Mouse (Mus musculus): ENCODE results near the gene Nsun2. TPM values are rescaled to one million over a fixed set of nuclear protein-coding genes. Genes with fewer than 3 reads are reported as not detected.

Nsun2 gene
- polyA plus RNA-seq, 1 experiment: 28.7 TPM

DNA sequence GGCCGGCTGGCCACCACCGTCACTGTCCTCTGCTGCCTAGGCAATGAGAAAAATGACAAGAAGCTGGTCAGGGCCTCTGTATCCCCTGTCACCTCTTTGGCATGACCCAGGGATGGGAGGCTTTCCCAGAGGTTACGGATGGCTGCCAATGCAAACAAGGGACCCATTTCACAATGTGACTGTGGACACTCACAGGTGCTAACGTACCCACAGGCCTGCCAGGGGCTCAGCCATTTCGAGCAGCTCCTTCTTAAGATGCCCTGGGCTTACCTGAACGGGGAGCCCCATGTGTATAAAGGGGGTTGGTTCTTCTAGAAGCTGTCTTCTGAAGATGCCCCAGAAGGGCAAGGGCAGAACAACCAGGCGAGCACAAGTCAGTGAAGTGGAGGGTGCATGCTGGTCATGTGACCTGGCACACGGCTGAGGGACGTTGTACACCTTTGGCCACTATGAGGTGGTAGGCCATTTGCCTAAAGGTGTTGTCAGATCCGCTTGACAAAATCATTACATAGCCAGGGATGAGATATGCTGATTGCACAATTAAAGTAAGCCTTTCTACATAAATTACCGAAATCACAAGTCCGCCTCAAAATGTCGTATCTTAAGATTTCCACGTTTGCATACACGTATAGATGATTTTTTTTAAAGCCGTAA is 43.8 kb downstream of the Nsun2 start:
- Histone ChIP-seq H3K4me3 (replicated peaks; ENCODE audit: extremely low read depth, low read depth, low read length) (no peak overlapping the region), H3K4me1 (ENCODE audit: control insufficient read depth, insufficient read depth, low read length) (no peaks in the 10 kb centered on the region)
- 82% methylated on average over 16 of the region's 16 CpGs for WGBS
- no peak for TF ChIP-seq POLR2A (IDR thresholded peaks at IDR 0.05; ENCODE audit: borderline replicate concordance, extremely low read depth, low read depth, low read length)
- no peak for TF ChIP-seq CTCF (IDR thresholded peaks at IDR 0.05; ENCODE audit: insufficient read depth, low read length)
- no peak for DNase-seq

DNA sequence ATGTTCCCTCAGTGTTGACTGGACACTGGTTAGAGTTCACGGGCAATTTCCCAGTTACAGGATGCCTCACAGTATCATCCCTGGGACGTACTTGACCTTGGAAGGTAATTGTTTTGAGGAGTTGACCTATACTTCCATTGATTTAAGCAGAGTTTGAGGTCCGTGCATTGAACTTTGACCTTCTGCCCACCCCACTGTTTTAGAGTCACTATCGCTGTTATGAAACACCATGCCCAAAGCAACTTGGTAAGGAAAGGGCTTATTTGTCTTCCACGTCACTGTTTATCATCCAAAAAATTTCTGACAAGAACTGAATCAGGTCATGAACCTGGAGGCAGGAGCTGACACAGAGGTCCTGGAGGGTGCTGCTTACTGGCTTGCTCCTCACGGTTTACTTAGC is 48.9 kb downstream of the Nsun2 start:
- WGBS: 86% methylated on average over 6 of the region's 6 CpGs
- DNase-seq: no peak
- Histone ChIP-seq H3K4me3 (replicated peaks; ENCODE audit: extremely low read depth, low read depth, low read length) (no peak overlapping the region), H3K4me1 (ENCODE audit: control insufficient read depth, insufficient read depth, low read length) (no peaks in the 10 kb centered on the region)
- TF ChIP-seq CTCF (IDR thresholded peaks at IDR 0.05; ENCODE audit: insufficient read depth, low read length) (no peak), POLR2A (IDR thresholded peaks at IDR 0.05; ENCODE audit: borderline replicate concordance, extremely low read depth, low read depth, low read length) (no peak)

- no peak for DNase-seq
- WGBS: 90% methylated on average over 6 of the region's 6 CpGs
- Histone ChIP-seq H3K4me1 (ENCODE audit: control insufficient read depth, insufficient read depth, low read length) (no peaks in the 10 kb centered on the region), H3K4me3 (replicated peaks; ENCODE audit: extremely low read depth, low read depth, low read length) (no peak overlapping the region)
- no peak for TF ChIP-seq CTCF (IDR thresholded peaks at IDR 0.05; ENCODE audit: insufficient read depth, low read length)
- TF ChIP-seq POLR2A (IDR thresholded peaks at IDR 0.05; ENCODE audit: borderline replicate concordance, extremely low read depth, low read depth, low read length): no peak
Observed at GRCm38 (mm10) chr13:69583591-69583990, 50.0 kb downstream of the Nsun2 start.

- no peak for TF ChIP-seq POLR2A (IDR thresholded peaks at IDR 0.05; ENCODE audit: borderline replicate concordance, extremely low read depth, low read depth, low read length)
- no peak for TF ChIP-seq CTCF (IDR thresholded peaks at IDR 0.05; ENCODE audit: insufficient read depth, low read length)
- no peaks in the 10 kb centered on the region for H3K4me1 ChIP-seq (ENCODE audit: control insufficient read depth, insufficient read depth, low read length)
- 35% methylated on average over 6 of the region's 6 CpGs for WGBS
- H3K4me3 ChIP-seq (replicated peaks; ENCODE audit: extremely low read depth, low read depth, low read length): no peak overlapping the region
- DNase-seq: no peak
Observed at GRCm38 (mm10) chr13:69585828-69586227, 52.3 kb downstream of the Nsun2 start.

GRCm38 (mm10) chr13:69586337-69586736 is 52.8 kb downstream of the Nsun2 start:
- TF ChIP-seq CTCF (IDR thresholded peaks at IDR 0.05; ENCODE audit: insufficient read depth, low read length) (no peak), POLR2A (IDR thresholded peaks at IDR 0.05; ENCODE audit: borderline replicate concordance, extremely low read depth, low read depth, low read length) (no peak)
- WGBS: 71% methylated on average over 10 of the region's 10 CpGs
- DNase-seq: no peak
- no peaks in the 10 kb centered on the region for H3K4me1 ChIP-seq (ENCODE audit: control insufficient read depth, insufficient read depth, low read length)
- H3K4me3 ChIP-seq (replicated peaks; ENCODE audit: extremely low read depth, low read depth, low read length): no peak overlapping the region

DNA sequence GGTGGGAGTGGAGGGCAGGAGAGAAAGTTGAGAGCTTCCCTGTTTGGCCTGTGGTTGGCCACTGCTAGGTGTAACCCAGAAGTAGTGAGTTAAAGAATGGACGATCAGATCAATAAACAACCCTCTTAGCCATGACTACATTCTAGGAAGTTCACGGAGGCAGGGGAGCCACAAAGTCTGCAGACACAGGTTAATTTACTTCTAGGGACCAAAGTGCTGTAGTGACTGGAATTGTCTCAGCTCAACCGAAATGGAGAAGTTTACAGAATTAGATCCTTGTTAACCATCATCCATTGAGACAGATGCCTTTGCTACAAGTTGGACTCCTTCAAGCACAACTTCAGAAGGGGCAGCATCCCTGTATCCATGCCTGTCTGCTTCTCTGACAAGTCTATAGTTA is 54.3 kb downstream of the Nsun2 start:
- TF ChIP-seq CTCF (IDR thresholded peaks at IDR 0.05; ENCODE audit: insufficient read depth, low read length) (no peak), POLR2A (IDR thresholded peaks at IDR 0.05; ENCODE audit: borderline replicate concordance, extremely low read depth, low read depth, low read length) (no peak)
- DNase-seq: no peak
- 56% methylated on average over 3 of the region's 3 CpGs for WGBS

GRCm38 (mm10) chr13:69588263-69588662 is 54.7 kb downstream of the Nsun2 start:
- TF ChIP-seq CTCF (IDR thresholded peaks at IDR 0.05; ENCODE audit: insufficient read depth, low read length): no peak
- no peak for TF ChIP-seq POLR2A (IDR thresholded peaks at IDR 0.05; ENCODE audit: borderline replicate concordance, extremely low read depth, low read depth, low read length)
- no peak for DNase-seq
- 52% methylated on average over 6 of the region's 6 CpGs for WGBS
- no peaks in the 10 kb centered on the region for H3K4me1 ChIP-seq (ENCODE audit: control insufficient read depth, insufficient read depth, low read length)
- no peak overlapping the region for H3K4me3 ChIP-seq (replicated peaks; ENCODE audit: extremely low read depth, low read depth, low read length)

More for the DNA sequence above, 54.3 kb downstream of the Nsun2 start:
- H3K4me1 ChIP-seq (ENCODE audit: control insufficient read depth, insufficient read depth, low read length): no peaks in the 10 kb centered on the region
- H3K4me3 ChIP-seq (replicated peaks; ENCODE audit: extremely low read depth, low read depth, low read length): no peak overlapping the region

DNA sequence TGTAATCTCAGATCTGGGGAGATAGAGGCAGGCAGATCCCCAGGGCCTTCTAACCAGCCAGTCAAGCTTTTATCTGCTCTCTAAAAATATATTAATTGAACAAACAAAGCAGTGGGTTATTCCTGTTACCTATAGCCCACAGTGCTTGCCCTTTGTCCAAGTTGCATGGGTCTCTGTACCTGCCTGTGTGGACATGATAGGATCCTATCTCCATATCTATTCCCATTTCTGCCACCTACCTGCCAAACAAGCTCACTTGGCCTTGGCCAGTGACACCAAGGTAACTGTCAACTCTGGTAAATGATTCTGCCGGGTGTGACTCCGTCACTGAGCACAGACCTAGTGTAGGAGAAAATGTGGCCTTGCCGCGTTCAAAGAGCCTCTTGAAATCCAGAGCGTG is 57.8 kb downstream of the Nsun2 start:
- TF ChIP-seq POLR2A (IDR thresholded peaks at IDR 0.05; ENCODE audit: borderline replicate concordance, extremely low read depth, low read depth, low read length): no peak
- no peak for TF ChIP-seq CTCF (IDR thresholded peaks at IDR 0.05; ENCODE audit: insufficient read depth, low read length)
- WGBS: 86% methylated on average over 5 of the region's 5 CpGs
- Histone ChIP-seq H3K4me1 (ENCODE audit: control insufficient read depth, insufficient read depth, low read length) (no peaks in the 10 kb centered on the region), H3K4me3 (replicated peaks; ENCODE audit: extremely low read depth, low read depth, low read length) (no peak overlapping the region)
- no peak for DNase-seq

GRCm38 (mm10) chr13:69592226-69592625 is 58.7 kb downstream of the Nsun2 start:
- 83% methylated on average over 8 of the region's 8 CpGs for WGBS

DNA sequence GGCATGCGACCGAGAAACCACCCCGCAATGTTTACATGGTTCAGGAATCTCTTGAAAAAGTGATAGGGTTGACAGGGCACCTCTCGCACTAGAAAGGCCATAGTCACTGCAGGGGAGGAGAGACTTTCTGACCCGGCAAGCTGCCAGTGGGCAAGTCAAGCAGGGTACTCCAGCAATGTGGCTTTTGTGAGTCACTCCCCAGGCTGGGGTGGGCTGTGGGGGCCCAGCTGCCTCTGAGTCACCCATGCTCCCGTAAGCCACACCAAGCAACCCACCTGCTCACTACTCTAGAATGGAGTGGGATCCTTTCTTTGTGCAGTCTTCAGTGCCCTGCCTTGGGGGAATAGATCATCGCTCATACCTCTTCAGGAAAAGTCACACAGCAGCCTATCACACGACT is 59.9 kb downstream of the Nsun2 start:
- 51% methylated on average over 8 of the region's 8 CpGs for WGBS
- no peak for DNase-seq
- Histone ChIP-seq H3K4me1 (ENCODE audit: control insufficient read depth, insufficient read depth, low read length) (no peaks in the 10 kb centered on the region), H3K4me3 (replicated peaks; ENCODE audit: extremely low read depth, low read depth, low read length) (no peak overlapping the region)
- TF ChIP-seq POLR2A (IDR thresholded peaks at IDR 0.05; ENCODE audit: borderline replicate concordance, extremely low read depth, low read depth, low read length): no peak
- TF ChIP-seq CTCF (IDR thresholded peaks at IDR 0.05; ENCODE audit: insufficient read depth, low read length): no peak

More at GRCm38 (mm10) chr13:69592226-69592625, 58.7 kb downstream of the Nsun2 start:
- Histone ChIP-seq H3K4me3 (replicated peaks; ENCODE audit: extremely low read depth, low read depth, low read length) (no peak overlapping the region), H3K4me1 (ENCODE audit: control insufficient read depth, insufficient read depth, low read length) (no peaks in the 10 kb centered on the region)
- no peak for DNase-seq
- TF ChIP-seq POLR2A (IDR thresholded peaks at IDR 0.05; ENCODE audit: borderline replicate concordance, extremely low read depth, low read depth, low read length): no peak
- no peak for TF ChIP-seq CTCF (IDR thresholded peaks at IDR 0.05; ENCODE audit: insufficient read depth, low read length)

All from lung, adult 2 months (tissue).